Comparison of ENCODE assay signal across 27 mouse cellular contexts in the genomic region with DNA sequence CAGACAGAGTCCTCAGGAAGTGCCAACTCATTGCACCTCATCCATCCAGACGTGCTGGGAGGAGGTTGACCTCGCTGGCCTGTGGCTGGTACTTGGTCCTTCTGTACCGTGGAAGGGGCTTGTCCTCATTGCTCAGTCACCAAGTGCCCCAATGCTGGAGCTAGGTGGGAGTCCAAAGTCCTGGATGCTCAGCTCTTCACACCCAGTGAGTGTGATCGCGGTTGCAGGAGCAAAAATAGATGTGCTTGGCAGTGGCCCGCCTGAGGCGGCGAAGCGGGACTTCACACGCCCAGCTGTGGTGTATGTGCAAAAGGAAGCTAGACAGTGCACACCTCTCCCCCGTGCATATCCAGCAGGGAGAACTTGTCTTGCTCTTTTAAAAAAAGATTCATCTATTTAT. TPM values are rescaled to one million over a fixed set of nuclear protein-coding genes. Genes with fewer than 3 reads are reported as not detected.
DNase-seq lines count a peak whose midpoint lies in the region; ATAC-seq and TF ChIP-seq lines count a peak whose summit lies in the region.
"Had no signal": no experiment of that assay in that cellular context is flagged by ENCODE, and none has a peak within 500 bp of the region (broad histone marks: within the 10 kb centered on the region; RNA-seq: fewer than 3 reads in every experiment).

No protein-coding gene starts in this region.

- H3K4me2 ChIP-seq in kidney, embryonic 14.5 days (replicated peaks; ENCODE audit: low read depth, low read length), result no peak overlapping the region
- H3K4me2 ChIP-seq: embryonic facial prominence, embryonic 13.5 days; forebrain, embryonic 12.5 days; heart, embryonic 13.5 days; hindbrain, embryonic 12.5 days had no signal

- WGBS in kidney, adult 2 months, result 69% methylated on average over 11 of the region's 11 CpGs
- WGBS in kidney, embryonic 14.5 days, result 80% methylated on average over 11 of the region's 11 CpGs

- H3K9ac ChIP-seq in kidney, embryonic 14.5 days (ENCODE audit: low read depth, low read length), result no peak overlapping the region
- H3K9ac ChIP-seq: embryonic facial prominence, embryonic 13.5 days; forebrain, embryonic 12.5 days; heart, embryonic 13.5 days; hindbrain, embryonic 12.5 days had no signal

- ATAC-seq in frontal cortex, adult (ENCODE audit: low TSS enrichment), result peak; percentile 49; the same call in 1 of the 2 replicates
- no peak for ATAC-seq in kidney, embryonic 14.5 days (ENCODE audit: low FRiP score, low TSS enrichment)
- ATAC-seq: activated CD4-positive, CD25-positive, alpha-beta regulatory T cell, adult 4 months; forebrain, embryonic 16.5 days; hindbrain, embryonic 16.5 days; Patski had no signal

- DNase-seq in frontal cortex, postnatal 14 days (ENCODE audit: low spot score in 2 of 2), result no peak
- DNase-seq in kidney, adult 2 months, result peak; percentile 73
- peak; percentile 21 for DNase-seq in kidney, postnatal 10 days
- DNase-seq in kidney, postnatal 4 days, result peak; percentile 4 to 17
- no peak for DNase-seq in layer of hippocampus, adult 18-20 months (ENCODE audit: low spot score in 2 of 2)
- no peak for DNase-seq in MN1 (ENCODE audit: low spot score)
- DNase-seq: adrenal gland, postnatal 14 days; cerebellum, adult 18-20 months; cerebellum, adult 9-11 months; cerebellum, postnatal 36 days; gastrocnemius, postnatal 10 days; heart, postnatal 36 days had no signal

- H3K9me3 ChIP-seq in kidney, embryonic 14.5 days (ENCODE audit: control insufficient read depth, low read length), result peaks cover 3% of the 10 kb centered on the region; the same call in 1 of the 2 replicates
- H3K9me3 ChIP-seq: embryonic facial prominence, embryonic 13.5 days; forebrain, embryonic 12.5 days had no signal

- no peak overlapping the region for H3K27ac ChIP-seq in kidney, adult 2 months (ENCODE audit: insufficient read depth, low read depth, low read length)
- no peak overlapping the region for H3K27ac ChIP-seq in kidney, embryonic 14.5 days (ENCODE audit: low read depth, low read length)
- H3K27ac ChIP-seq: embryonic facial prominence, embryonic 13.5 days; forebrain, embryonic 12.5 days; heart, embryonic 13.5 days; hindbrain, embryonic 12.5 days had no signal

- peaks cover 3% of the 10 kb centered on the region; the same call in 1 of the 2 replicates for H3K4me1 ChIP-seq in kidney, adult 2 months (ENCODE audit: control insufficient read depth, insufficient read depth, low read length)
- no peaks in the 10 kb centered on the region for H3K4me1 ChIP-seq in kidney, embryonic 14.5 days (ENCODE audit: control insufficient read depth, insufficient read depth, low read length)
- H3K4me1 ChIP-seq: embryonic facial prominence, embryonic 13.5 days; forebrain, embryonic 12.5 days; heart, embryonic 13.5 days; hindbrain, embryonic 12.5 days had no signal

- no peak for TF ChIP-seq POLR2A in kidney, adult 2 months (IDR thresholded peaks at IDR 0.05; ENCODE audit: low read depth, low read length)

- no peak for TF ChIP-seq CTCF in kidney, adult 2 months (conservative IDR thresholded peaks at IDR 0.05; ENCODE audit: insufficient read depth, insufficient read length, low read depth, low read length)

- H3K36me3 ChIP-seq in kidney, adult 2 months (ENCODE audit: control insufficient read depth, insufficient read depth, low read length), result no peaks in the 10 kb centered on the region
- no peaks in the 10 kb centered on the region for H3K36me3 ChIP-seq in kidney, embryonic 14.5 days (ENCODE audit: control insufficient read depth, insufficient read depth, low read length)
- H3K36me3 ChIP-seq: embryonic facial prominence, embryonic 13.5 days; forebrain, embryonic 12.5 days; heart, embryonic 13.5 days; hindbrain, embryonic 12.5 days had no signal

- no peaks in the 10 kb centered on the region for H3K27me3 ChIP-seq in kidney, adult 2 months (replicated peaks; ENCODE audit: control insufficient read depth, insufficient read depth, low read length)
- H3K27me3 ChIP-seq in kidney, embryonic 14.5 days (ENCODE audit: control insufficient read depth, insufficient read depth, low read length), result no peaks in the 10 kb centered on the region
- H3K27me3 ChIP-seq: embryonic facial prominence, embryonic 13.5 days; forebrain, embryonic 12.5 days; hindbrain, embryonic 12.5 days; Patski had no signal

- H3K4me3 ChIP-seq in kidney, adult 2 months (ENCODE audit: insufficient read depth, low read depth, low read length), result no peak overlapping the region
- H3K4me3 ChIP-seq in kidney, embryonic 14.5 days (ENCODE audit: low read length), result no peak overlapping the region
- H3K4me3 ChIP-seq: embryonic facial prominence, embryonic 13.5 days; forebrain, embryonic 12.5 days; heart, embryonic 13.5 days; hindbrain, embryonic 12.5 days had no signal

RNA-seq across cellular contexts. Expression of gene Ocm, which starts 16.7 kb away (rescaled TPM):
- not detected in 2 replicates for polyA plus RNA-seq in kidney, adult 2 months (2012; rRNA removed)
- 6.5 and 8.2 TPM in 2 replicates for polyA plus RNA-seq in kidney, embryonic 14.5 days (2014; fragmentation: Nextera tagmentation; extraction: Ambion mirVana)
- total RNA-seq in layer of hippocampus, adult 18-20 months (2021), result not detected
- total RNA-seq: adrenal gland, adult 18-20 months; adrenal gland, postnatal 14 days; gastrocnemius, postnatal 10 days; granulocyte monocyte progenitor cell, adult 5-6 weeks; heart, postnatal 36 days; MEL had no signal
- polyA plus RNA-seq: activated CD4-positive, CD25-positive, alpha-beta regulatory T cell, adult 4 months; C2C12; embryonic facial prominence, embryonic 13.5 days; forebrain, embryonic 12.5 days; forebrain, embryonic 16.5 days; heart, embryonic 13.5 days; heart, postnatal 0 days; hindbrain, embryonic 12.5 days; Patski had no signal

RNA-seq across cellular contexts. Expression of gene Ccz1, which starts 28.5 kb away (rescaled TPM):
- 12.9 and 17.3 TPM in 2 replicates for polyA plus RNA-seq in kidney, adult 2 months (2012; rRNA removed)
- 85.2 and 97.1 TPM in 2 replicates for polyA plus RNA-seq in kidney, embryonic 14.5 days (2014; fragmentation: Nextera tagmentation; extraction: Ambion mirVana)
- 10 to 100 TPM; 33.8 to 33.9 TPM for total RNA-seq in layer of hippocampus, adult 18-20 months (2021)

RNA-seq across cellular contexts. Expression of gene Lmtk2, which starts 57.1 kb away (rescaled TPM):
- polyA plus RNA-seq in kidney, adult 2 months (2012; rRNA removed), result 29.9 and 30.6 TPM in 2 replicates
- polyA plus RNA-seq in kidney, embryonic 14.5 days (2014; fragmentation: Nextera tagmentation; extraction: Ambion mirVana), result 4.1 and 6.8 TPM in 2 replicates
- 10 to 100 TPM; 94.4 to 98.9 TPM for total RNA-seq in layer of hippocampus, adult 18-20 months (2021)

Comparison
In these comparisons a context has a peak if more than half of its experiments do, and no peak if none do; other contexts are left out.
1. DNase-seq: peak in kidney, adult 2 months (single experiment), kidney, postnatal 10 days (single experiment) and kidney, postnatal 4 days (2 of 2); none in frontal cortex, postnatal 14 days (0 of 2), layer of hippocampus, adult 18-20 months (0 of 2) and MN1 (single experiment).